Mouse (Mus musculus): ENCODE results near the gene Dctn3.

The Dctn3 gene

DNA sequence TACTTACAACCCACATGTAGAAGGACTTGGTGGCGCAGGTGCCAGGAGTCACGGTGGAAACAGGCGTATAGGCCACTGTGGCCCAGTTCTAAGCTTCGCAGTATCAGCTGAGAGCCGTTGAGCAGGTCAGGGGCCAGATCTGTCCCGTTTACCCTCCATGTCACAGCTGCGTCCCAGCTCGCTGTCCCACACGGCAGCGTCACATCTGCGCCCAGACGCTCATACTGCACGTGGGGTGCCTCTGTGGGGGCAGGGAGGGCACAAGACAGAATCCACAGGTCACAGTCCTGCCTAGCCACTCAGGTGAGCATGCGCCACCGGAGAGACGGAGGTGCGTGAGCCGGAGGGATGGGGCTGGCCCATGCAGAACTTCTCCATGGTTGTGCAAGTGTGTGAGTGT lies 52.1 kb downstream of the Dctn3 start:
- DNase-seq: no peak

DNA sequence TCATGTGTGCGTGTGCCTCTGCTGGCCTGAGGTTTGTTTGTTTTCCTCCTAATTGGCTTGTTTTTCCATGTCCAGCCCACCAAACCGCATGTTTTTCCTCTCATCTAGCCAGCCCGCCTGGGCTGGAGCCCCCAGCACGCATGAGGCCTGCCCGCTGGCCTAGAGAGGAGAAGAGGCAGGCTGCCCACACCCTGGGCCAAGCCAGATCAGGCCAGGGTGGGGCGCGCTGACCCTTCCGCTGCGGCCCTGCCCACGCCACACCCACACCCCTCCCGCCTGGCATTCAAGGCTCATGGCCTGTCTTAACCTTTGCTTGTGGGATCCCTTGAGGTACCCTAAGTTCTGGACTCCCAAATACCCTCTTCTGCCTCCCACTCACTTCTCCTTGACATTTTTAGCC lies 56.3 kb downstream of the Dctn3 start:
- no peak for DNase-seq

DNA sequence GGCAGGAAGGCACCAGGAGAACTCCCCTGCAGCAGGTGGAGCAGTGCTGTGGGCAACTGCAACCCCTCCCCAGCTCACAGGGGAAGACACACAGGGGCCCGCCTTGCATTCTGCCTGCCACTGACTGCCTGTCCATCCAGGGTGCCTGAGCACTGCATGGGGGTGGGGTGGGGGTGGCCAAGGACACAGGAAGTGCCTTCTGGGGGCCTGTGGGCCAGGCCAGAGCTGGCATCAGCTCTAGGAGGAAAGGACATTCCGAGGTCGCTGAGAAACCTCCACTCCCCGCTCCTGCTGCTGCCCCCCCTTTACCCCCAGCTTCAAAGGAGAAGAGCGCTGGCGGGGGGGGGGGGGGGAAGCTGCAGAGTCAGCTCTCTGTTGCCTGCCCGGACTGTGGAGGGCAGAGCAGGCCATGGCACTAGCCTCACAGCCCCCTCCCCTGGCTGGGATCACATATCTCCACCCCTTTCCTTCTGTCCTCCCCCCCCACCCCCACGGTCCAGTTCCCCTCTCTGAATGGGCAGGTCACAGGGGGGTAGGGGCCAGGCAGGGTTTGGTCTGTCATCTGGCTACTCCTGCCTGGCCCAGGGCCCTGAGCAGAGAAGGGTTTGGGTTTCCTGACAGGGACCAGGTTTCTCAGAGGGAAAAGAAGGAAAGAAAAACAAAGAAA lies 57.8 kb downstream of the Dctn3 start:
- DNase-seq: no peak

Measured in cerebellum, postnatal 36 days (tissue).